Mouse (Mus musculus): ENCODE measurements around the gene Filip1. TPM values are rescaled to one million over a fixed set of nuclear protein-coding genes. Genes with fewer than 3 reads are reported as not detected.

Gene Filip1
- total and polyA plus RNA-seq, 2 experiments from 2014 or later: 5.9 to 9.2 TPM

DNA sequence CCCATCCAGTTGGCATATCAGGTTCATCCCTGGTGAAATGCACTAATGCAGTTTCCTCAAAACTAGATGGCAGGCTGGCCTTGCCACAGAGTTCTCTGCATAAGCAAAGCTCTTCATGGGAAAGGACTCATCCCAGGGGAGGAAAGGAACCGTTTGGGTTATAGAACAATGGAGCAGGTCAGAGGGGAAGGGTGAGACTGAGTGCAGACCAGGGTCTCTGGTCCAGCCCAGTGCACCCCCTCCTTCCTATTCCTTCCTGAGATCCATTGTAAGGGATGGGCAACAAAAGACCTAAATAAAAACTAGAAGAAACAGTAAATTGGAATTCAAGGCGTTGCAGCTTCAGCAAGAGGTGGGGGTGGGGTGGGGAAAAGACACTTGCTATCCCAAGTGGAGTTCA lies 140.1 kb downstream of the Filip1 start:
- 23% methylated on average over 2 of the region's 2 CpGs for WGBS
- no peaks in the 10 kb centered on the region for H3K27me3 ChIP-seq (ENCODE audit: insufficient read depth, low read length)
- H3K4me2 ChIP-seq (ENCODE audit: low read depth): no peak overlapping the region
- no peak for DNase-seq
- no peak for ATAC-seq
- no peak overlapping the region for H3K9ac ChIP-seq
- TF ChIP-seq CTCF (IDR thresholded peaks at IDR 0.05; ENCODE audit: low read depth): no peak
- no peaks in the 10 kb centered on the region for H3K36me3 ChIP-seq (ENCODE audit: insufficient read depth)
- no peaks in the 10 kb centered on the region for H3K9me3 ChIP-seq (ENCODE audit: low read length)
- no peaks in the 10 kb centered on the region; the same call in 1 of the 2 replicates for H3K4me1 ChIP-seq (ENCODE audit: insufficient read depth)
- no peak overlapping the region for H3K4me3 ChIP-seq (ENCODE audit: low read depth, low read length)
- H3K27ac ChIP-seq (ENCODE audit: low read depth, low read length): no peak overlapping the region

DNA sequence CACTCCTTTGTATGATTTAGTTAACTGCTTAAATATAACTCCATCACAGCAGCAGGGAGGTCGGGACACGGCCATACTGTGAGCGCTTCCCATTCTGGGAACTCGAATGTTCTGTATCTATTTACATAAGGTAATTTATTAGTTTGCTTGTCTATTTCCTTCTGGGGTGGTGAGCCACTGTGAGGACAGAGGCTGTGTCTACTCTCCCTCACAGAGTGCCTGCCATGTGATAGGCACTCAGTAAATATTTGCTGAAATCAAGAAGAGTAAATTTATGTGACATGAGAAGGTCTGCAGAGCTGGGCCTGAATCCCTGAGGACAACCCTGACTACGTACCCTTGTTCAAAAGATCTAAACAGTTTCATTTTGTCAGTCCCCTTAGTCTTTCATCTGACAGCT lies 143.1 kb downstream of the Filip1 start:
- H3K4me1 ChIP-seq (ENCODE audit: insufficient read depth): no peaks in the 10 kb centered on the region

DNA sequence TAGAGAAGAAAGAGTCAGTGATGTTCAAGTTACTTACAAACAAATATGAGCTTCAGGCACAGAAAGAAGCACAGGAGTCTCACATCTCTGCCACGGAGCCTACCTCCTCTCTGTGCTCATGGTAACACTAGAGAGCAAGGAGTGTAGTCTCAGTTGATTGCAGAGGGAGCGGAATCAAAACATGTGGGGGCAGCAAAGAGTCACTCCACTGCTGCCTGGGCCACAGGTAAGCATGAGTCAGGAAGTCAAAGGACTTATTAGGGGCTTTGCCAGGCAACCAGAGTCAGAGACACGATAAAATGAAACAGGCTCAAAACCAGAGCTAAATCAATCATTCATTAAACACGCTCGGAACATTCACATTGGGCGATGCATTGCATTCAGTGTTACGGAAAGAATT lies 146.7 kb downstream of the Filip1 start:
- Histone ChIP-seq H3K4me1 (ENCODE audit: insufficient read depth) (no peaks in the 10 kb centered on the region), H3K36me3 (ENCODE audit: insufficient read depth) (no peaks in the 10 kb centered on the region), H3K27me3 (ENCODE audit: insufficient read depth, low read length) (no peaks in the 10 kb centered on the region), H3K4me3 (ENCODE audit: low read depth, low read length) (no peak overlapping the region), H3K9me3 (ENCODE audit: low read length) (no peaks in the 10 kb centered on the region), H3K27ac (ENCODE audit: low read depth, low read length) (no peak overlapping the region), H3K4me2 (ENCODE audit: low read depth) (no peak overlapping the region), H3K9ac (no peak overlapping the region)
- no peak for DNase-seq
- TF ChIP-seq CTCF (IDR thresholded peaks at IDR 0.05; ENCODE audit: low read depth): no peak
- 69% methylated on average over 7 of the region's 7 CpGs for WGBS
- no peak for ATAC-seq

More for the DNA sequence above, 143.1 kb downstream of the Filip1 start:
- Histone ChIP-seq H3K4me3 (ENCODE audit: low read depth, low read length) (no peak overlapping the region), H3K27me3 (ENCODE audit: insufficient read depth, low read length) (no peaks in the 10 kb centered on the region), H3K9ac (no peak overlapping the region), H3K36me3 (ENCODE audit: insufficient read depth) (no peaks in the 10 kb centered on the region), H3K27ac (ENCODE audit: low read depth, low read length) (no peak overlapping the region), H3K9me3 (ENCODE audit: low read length) (no peaks in the 10 kb centered on the region), H3K4me2 (ENCODE audit: low read depth) (no peak overlapping the region)
- ATAC-seq: no peak
- WGBS: 84% methylated on average over 5 of the region's 5 CpGs
- DNase-seq: no peak
- no peak for TF ChIP-seq CTCF (IDR thresholded peaks at IDR 0.05; ENCODE audit: low read depth)

DNA sequence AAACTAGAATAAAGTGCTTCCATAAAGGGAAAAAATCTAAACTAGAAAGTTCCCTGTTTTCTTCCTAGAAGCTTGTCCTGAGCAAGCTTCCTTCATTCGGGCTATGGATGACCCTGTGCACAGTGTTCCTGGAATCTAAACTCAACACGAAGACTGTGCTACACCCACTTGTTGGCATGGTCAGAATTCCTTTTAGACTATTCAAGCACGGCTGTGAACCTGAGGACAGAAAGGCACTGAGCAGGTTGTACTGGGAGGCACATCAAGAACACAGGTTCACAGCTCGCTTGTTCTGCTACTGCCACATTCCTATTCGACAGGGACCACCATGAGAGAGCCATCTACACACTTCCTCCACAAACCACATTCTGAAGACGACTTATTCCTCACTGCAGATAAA lies 150.1 kb downstream of the Filip1 start:
- no peak overlapping the region for H3K4me2 ChIP-seq (ENCODE audit: low read depth)
- ATAC-seq: no peak
- no peak for DNase-seq
- H3K27me3 ChIP-seq (ENCODE audit: insufficient read depth, low read length): no peaks in the 10 kb centered on the region
- no peak overlapping the region for H3K9ac ChIP-seq
- no peak overlapping the region for H3K4me3 ChIP-seq (ENCODE audit: low read depth, low read length)
- H3K9me3 ChIP-seq (ENCODE audit: low read length): no peaks in the 10 kb centered on the region
- 88% methylated on average over 6 of the region's 6 CpGs for WGBS
- TF ChIP-seq CTCF (IDR thresholded peaks at IDR 0.05; ENCODE audit: low read depth): no peak
- no peaks in the 10 kb centered on the region for H3K4me1 ChIP-seq (ENCODE audit: insufficient read depth)
- H3K27ac ChIP-seq (ENCODE audit: low read depth, low read length): no peak overlapping the region
- no peaks in the 10 kb centered on the region for H3K36me3 ChIP-seq (ENCODE audit: insufficient read depth)

DNA sequence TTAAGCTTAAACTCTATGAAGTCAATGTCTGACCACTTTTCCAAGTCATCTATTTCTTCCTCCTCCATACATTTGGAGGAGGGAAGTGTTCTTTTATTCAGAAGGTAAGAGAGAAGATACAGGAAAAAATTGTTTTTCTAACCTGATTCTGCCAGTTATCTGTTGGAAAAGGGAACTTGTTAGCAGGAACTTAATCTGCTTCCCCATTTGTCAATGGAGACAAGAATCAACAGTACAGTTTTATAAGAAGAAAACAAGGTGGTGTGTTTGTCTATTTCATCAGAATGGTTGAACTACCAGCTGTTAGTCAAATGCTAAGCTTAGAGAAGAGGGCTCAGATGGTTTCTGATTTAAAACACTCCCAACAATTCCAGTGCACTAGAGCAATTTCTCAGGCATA lies 165.6 kb downstream of the Filip1 start:
- H3K36me3 ChIP-seq (ENCODE audit: insufficient read depth): no peaks in the 10 kb centered on the region
- no peak overlapping the region for H3K4me3 ChIP-seq (ENCODE audit: low read depth, low read length)
- H3K9ac ChIP-seq: no peak overlapping the region
- no peak for TF ChIP-seq CTCF (IDR thresholded peaks at IDR 0.05; ENCODE audit: low read depth)
- no peak overlapping the region for H3K27ac ChIP-seq (ENCODE audit: low read depth, low read length)
- H3K4me2 ChIP-seq (ENCODE audit: low read depth): no peak overlapping the region
- no peak for DNase-seq
- no peaks in the 10 kb centered on the region for H3K9me3 ChIP-seq (ENCODE audit: low read length)
- H3K4me1 ChIP-seq (ENCODE audit: insufficient read depth): no peaks in the 10 kb centered on the region
- H3K27me3 ChIP-seq (ENCODE audit: insufficient read depth, low read length): no peaks in the 10 kb centered on the region
- no peak for ATAC-seq

DNA sequence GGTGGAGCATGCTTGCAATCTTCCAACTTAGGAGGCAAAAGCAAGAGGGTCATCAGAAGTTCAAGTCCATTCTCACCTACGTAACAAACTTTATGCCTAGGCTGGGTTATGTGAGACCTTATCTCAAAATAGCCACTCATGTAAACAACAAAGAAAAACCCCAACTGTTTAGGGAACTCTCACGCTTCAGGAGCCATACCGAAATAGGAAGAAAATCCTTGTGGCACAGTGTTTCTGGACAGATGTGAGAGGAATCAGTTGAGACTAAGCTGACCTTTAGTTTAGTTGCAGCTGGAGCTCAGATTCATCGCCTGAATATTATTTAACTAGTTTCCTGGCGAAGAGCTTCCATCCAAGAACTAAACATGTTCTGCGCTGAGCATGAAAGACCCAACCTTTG lies 170.0 kb downstream of the Filip1 start:
- no peak overlapping the region for H3K9ac ChIP-seq
- ATAC-seq (no peak), DNase-seq (no peak)

DNA sequence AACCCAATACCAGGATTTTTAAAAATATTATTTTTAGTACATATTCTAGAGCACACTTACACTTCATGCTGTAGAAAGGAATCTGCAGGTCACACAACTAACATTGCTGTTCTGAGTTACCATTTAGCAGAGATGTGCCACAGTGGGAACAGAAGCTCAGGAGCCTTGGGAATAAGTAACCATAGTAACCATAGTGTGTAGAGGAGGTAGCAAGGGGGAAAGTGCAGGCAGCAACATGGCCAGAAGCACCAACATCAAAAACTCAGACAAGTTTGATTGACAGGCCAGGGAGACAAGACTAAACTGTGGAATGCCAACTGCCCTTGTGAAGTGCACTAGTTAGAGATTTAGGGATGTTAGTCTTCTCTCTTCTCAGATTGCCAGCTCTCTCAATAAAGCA lies 170.6 kb downstream of the Filip1 start:
- H3K4me2 ChIP-seq (ENCODE audit: low read depth): no peak overlapping the region
- H3K4me3 ChIP-seq (ENCODE audit: low read depth, low read length): no peak overlapping the region
- no peaks in the 10 kb centered on the region for H3K36me3 ChIP-seq (ENCODE audit: insufficient read depth)
- H3K9ac ChIP-seq: no peak overlapping the region
- H3K4me1 ChIP-seq (ENCODE audit: insufficient read depth): no peaks in the 10 kb centered on the region
- H3K27ac ChIP-seq (ENCODE audit: low read depth, low read length): no peak overlapping the region
- H3K27me3 ChIP-seq (ENCODE audit: insufficient read depth, low read length): no peaks in the 10 kb centered on the region
- no peak for TF ChIP-seq CTCF (IDR thresholded peaks at IDR 0.05; ENCODE audit: low read depth)
- DNase-seq: no peak
- H3K9me3 ChIP-seq (ENCODE audit: low read length): no peaks in the 10 kb centered on the region
- ATAC-seq: no peak

More for the DNA sequence above, 170.0 kb downstream of the Filip1 start:
- Histone ChIP-seq H3K4me2 (ENCODE audit: low read depth) (no peak overlapping the region), H3K4me1 (ENCODE audit: insufficient read depth) (no peaks in the 10 kb centered on the region), H3K27ac (ENCODE audit: low read depth, low read length) (no peak overlapping the region), H3K9me3 (ENCODE audit: low read length) (no peaks in the 10 kb centered on the region), H3K36me3 (ENCODE audit: insufficient read depth) (no peaks in the 10 kb centered on the region), H3K4me3 (ENCODE audit: low read depth, low read length) (no peak overlapping the region), H3K27me3 (ENCODE audit: insufficient read depth, low read length) (no peaks in the 10 kb centered on the region)
- 91% methylated on average over 6 of the region's 6 CpGs for WGBS
- no peak for TF ChIP-seq CTCF (IDR thresholded peaks at IDR 0.05; ENCODE audit: low read depth)

DNA sequence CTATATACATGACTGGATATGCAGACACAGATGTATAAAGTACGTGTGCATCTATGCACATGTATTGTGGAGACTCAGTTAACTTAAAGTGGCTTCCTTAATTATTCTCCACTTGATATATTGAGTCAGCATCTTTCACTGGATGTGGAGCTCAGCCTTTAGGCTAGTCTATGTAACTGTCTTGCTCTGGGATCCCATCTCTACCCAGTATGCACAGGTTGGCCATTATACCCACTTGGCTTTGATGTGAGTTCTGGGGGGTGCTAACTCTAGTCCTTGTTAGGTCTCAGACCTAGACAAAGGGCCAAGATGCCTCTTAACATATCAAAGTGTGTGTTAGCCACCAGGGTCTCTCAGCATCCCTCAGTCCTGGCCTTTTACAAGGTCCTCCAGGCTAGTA lies 181.4 kb downstream of the Filip1 start:
- Histone ChIP-seq H3K9me3 (ENCODE audit: low read length) (no peaks in the 10 kb centered on the region), H3K27me3 (ENCODE audit: insufficient read depth, low read length) (no peaks in the 10 kb centered on the region), H3K4me1 (ENCODE audit: insufficient read depth) (0 out of 2 replicates have a peak, but pooled peaks cover 3% of the 10 kb centered on the region), H3K27ac (ENCODE audit: low read depth, low read length) (no peak overlapping the region), H3K36me3 (ENCODE audit: insufficient read depth) (no peaks in the 10 kb centered on the region), H3K9ac (no peak overlapping the region), H3K4me3 (ENCODE audit: low read depth, low read length) (no peak overlapping the region), H3K4me2 (ENCODE audit: low read depth) (no peak overlapping the region)
- no peak for ATAC-seq
- DNase-seq: no peak
- WGBS: 46% methylated on average over 1 of the region's 1 CpGs
- TF ChIP-seq CTCF (IDR thresholded peaks at IDR 0.05; ENCODE audit: low read depth): no peak
